In the genomic region with DNA sequence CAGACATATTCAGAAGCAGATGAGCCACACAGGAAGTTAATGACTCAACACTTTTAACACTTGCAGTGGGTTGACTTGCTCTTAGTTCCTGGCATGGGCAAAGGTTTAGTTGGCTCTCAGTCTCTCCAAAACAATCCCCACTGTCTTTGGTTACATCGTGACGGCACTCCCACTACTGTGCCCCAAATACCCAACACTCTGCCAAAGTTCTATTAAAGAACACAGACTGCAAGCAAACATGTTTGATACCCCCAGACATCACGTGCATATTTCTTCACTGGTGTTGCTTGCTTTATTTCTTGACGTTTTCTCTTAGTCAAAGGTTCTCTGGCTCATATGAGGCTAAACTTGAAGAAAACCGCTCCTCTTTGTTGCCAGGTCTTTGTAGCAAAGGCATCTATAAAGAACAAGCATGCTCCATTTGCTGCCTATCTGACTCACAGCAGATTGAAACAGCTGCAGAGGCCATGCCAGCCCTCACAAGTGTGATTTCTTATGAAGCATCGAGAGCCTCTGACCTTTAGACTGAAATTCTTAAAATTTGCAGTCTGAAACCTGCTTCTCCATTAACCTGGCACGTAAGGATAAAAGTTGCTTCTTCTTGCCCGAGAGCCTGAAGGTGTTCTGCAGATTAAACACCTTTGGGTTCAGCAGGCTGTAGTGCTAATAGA, we compare ENCODE assay signal across 15 mouse cellular contexts.
DNase-seq lines count a peak whose midpoint lies in the region; ATAC-seq and TF ChIP-seq lines count a peak whose summit lies in the region.
"Had no signal": no experiment of that assay in that cellular context is flagged by ENCODE, and none has a peak within 500 bp of the region (broad histone marks: within the 10 kb centered on the region; RNA-seq: fewer than 3 reads in every experiment).

No protein-coding gene starts in this region.

- TF ChIP-seq CTCF in layer of hippocampus, adult 2 months (conservative IDR thresholded peaks at IDR 0.05) = no peak

- peak overlapping the region; percentile 33 for H3K27ac ChIP-seq in layer of hippocampus, adult 2 months
- H3K27ac ChIP-seq: heart, embryonic 15.5 days; limb, embryonic 12.5 days; stomach, postnatal 0 days had no signal

- ATAC-seq in CD4-positive, CD25-positive, alpha-beta regulatory T cell, adult 4 months = no peak
- ATAC-seq: forebrain, embryonic 14.5 days; hindbrain, embryonic 16.5 days had no signal

- H3K4me3 ChIP-seq in layer of hippocampus, adult 2 months = no peak overlapping the region
- H3K4me3 ChIP-seq: heart, embryonic 15.5 days; limb, embryonic 12.5 days had no signal

- peak; percentile 7 for DNase-seq in CD4-positive, CD25-positive, alpha-beta regulatory T cell, adult 2 months (ENCODE audit: low read depth, low spot score)
- peak; percentile 28 to 59 for DNase-seq in layer of hippocampus, adult 2 months (ENCODE audit: low spot score in 2 of 2)
- no peak for DNase-seq in layer of hippocampus, adult 9-10 months (ENCODE audit: low spot score)
- peak; percentile 57 for DNase-seq in fibroblast of lung, adult 2 months (ENCODE audit: low read depth)
- DNase-seq in naive thymus-derived CD4-positive, alpha-beta T cell, adult 2 months (ENCODE audit: low read depth) = peak; percentile 38
- no peak for DNase-seq in cerebellum, postnatal 10 days
- no peak for DNase-seq in cerebellum, adult 9-11 months
- DNase-seq: lung, adult 2 months; spleen, adult 18-20 months had no signal

Comparison
In these comparisons a context has a peak if more than half of its experiments do, and no peak if none do; other contexts are left out.
1. DNase-seq: peak in CD4-positive, CD25-positive, alpha-beta regulatory T cell, adult 2 months (single experiment), layer of hippocampus, adult 2 months (2 of 2), fibroblast of lung, adult 2 months (single experiment) and naive thymus-derived CD4-positive, alpha-beta T cell, adult 2 months (single experiment); none in layer of hippocampus, adult 9-10 months (single experiment), cerebellum, postnatal 10 days (0 of 2) and cerebellum, adult 9-11 months (single experiment).